Mouse (Mus musculus): ENCODE measurements at regions not wholly inside any gene's neighbourhood (a gene's known extent, or its start where the extent isn't known, plus 50 kb on each side); places are given as distances from the start of the nearest gene placed in this dataset.

- DNase-seq (ENCODE audit: low read depth, low spot score): peak; percentile 66
Measured at GRCm38 (mm10) chr1:77754326-77754725, 239.4 kb upstream of the Epha4 start.

- no peak for DNase-seq (ENCODE audit: low read depth, low spot score)
Measured at GRCm38 (mm10) chr1:77748483-77749465, 233.9 kb upstream of the Epha4 start.

DNA sequence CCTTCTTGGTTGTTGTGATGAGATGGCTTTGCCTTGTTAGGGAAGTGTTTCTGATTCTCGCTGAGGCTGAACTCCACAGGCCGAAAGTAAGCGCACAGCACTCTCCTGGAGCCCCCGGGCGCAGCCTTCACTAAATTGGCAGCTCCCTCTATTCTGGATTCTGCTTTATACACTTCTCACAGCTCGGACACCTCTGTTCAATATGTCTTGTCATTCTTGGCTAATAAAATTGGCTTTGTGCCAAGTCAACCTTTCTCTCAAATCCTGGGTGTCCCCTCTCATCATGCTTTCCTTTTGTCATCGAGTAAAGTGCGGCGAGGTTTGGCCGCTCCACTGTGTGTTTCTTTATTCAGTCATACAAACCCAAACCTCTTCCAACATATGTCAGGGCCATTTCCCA is 217.2 kb upstream of the Epha4 start:
- DNase-seq (ENCODE audit: low read depth, low spot score): no peak

DNA sequence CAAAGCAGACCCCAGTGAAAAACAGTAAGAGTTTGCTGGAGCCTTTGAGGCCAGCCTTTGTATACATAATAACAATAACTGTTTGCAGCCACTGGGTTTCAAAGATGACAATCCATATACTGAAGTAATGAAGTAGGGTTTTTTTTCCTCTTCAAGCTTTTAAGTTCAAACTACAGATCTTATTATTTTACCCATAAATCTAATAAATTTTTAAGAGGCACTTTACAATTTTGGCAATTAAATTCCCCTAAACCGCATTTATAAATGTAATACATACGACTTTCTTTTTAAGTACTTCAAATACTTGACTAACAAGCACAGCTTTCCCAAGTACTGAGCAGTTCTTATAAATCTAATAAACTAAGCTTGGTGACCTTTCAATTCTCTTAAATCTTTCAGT is 212.7 kb upstream of the Epha4 start:
- no peak for DNase-seq (ENCODE audit: low read depth, low spot score)

DNA sequence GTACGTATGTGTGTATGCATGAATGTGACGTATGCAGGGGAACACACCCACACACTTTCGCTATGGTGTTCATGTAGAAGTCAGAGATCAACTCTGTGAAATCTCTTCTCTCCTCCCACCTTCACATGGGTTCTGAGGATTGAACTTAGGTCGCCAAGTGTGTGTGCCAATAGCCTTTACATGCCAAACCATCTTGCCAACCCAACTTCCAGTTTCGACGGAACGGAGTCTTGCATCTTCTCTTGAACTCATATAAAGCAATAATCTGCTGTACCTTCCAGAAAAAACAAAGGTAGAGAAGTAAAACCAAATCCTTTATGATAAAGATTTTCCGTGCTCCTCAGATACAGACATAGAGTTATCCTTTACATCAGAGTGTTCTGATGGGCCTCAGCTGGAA is 208.4 kb upstream of the Epha4 start:
- no peak for DNase-seq (ENCODE audit: low read depth, low spot score)

DNA sequence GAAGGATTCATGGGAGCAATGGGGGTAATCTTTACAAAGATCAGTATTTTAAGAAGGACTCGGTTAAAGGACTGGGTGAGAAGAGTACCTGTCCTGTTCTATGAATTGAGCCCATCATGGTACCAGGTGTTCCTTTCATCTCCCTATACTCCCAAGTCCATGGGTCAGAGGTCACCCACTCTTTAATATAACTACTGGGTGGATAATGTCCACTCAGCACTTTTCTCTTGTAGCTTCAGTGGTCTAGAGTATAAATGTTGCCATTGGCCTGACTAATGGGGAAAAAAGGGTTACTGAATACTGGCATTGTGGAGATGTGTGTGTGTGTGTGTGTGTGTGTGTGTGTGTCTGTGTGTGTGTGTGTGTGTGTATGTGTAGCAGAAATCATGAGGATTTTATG is 206.0 kb upstream of the Epha4 start:
- no peak for DNase-seq (ENCODE audit: low read depth, low spot score)

- DNase-seq (ENCODE audit: low read depth, low spot score): peak; percentile 9
Measured at GRCm38 (mm10) chr1:77713001-77713400, 198.1 kb upstream of the Epha4 start.

DNA sequence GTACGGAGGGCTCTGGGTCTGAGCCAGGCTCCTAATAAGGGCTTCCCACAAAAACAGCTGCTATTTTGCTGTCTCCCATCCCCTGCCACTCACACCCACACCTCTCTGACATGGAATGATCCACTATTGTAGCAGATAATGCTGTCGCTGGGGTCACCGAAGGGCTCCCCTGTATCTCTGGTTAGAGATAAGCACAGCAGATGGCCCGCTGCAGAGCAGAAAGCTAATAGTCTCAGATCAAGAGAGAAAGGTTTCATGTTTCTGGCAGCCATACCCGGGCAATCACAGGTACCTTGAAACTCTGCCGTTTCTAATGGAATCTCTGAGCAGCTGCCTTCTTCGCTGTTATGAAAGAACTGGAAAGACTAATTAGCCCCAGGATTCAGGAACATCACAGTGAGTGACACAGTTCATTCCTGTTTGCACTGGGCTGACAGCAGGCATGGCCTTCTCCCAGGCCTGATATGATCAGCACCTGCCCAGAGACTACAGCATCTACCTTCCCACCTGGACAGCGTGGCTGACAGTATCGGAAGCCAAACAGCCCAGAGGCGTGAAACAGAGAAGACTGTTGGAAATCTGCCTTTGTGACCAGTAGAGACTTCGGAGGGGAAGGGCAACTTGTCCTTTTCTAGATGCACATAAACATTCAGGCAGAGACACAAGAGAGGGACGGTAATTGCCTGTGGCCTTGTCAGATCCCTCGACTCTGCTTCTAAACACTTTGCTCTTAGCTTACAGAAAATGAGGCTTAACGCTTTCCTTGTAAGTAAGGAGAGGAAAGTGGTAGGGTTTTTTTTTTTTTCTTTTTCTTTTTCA is 193.5 kb upstream of the Epha4 start:
- DNase-seq (ENCODE audit: low read depth, low spot score): peak; percentile 2

DNA sequence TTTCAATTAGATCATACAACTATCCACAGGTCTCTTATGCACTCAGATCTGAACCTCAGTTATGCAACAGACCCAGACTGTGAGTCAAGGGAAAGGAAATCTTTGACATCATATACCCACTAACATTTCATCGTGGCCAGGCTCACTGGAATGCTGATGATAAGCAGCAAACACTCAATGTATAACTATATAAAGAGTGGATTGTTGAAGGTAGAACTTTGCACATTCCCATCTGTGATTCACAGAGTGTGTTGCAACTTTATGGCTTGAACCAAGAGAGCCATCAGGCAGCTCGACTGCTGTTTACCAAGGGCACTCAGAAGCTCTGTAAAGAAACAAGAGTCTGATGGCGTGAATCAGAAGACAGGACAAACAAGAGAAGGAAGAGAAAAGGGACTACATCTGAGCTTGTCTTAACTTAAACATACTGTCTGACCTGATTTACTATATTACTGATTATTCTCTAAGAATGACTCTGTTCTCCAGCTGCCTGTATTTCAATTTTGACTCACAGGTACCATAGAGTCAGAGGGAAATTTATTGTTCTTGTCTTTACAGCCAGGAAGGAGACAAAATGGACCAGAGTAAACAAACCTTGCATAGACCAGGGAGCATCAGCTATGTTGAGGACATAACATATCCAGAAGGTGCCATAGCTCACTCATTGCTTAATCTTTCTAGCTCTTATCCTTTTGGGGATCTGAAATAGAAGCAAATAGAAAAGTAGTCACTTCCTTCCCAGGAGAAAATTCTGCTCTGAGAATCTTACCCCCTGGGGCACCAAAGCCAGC is 180.5 kb upstream of the Epha4 start:
- DNase-seq (ENCODE audit: low read depth, low spot score): no peak

- DNase-seq (ENCODE audit: low read depth, low spot score): no peak
Measured at GRCm38 (mm10) chr1:77663345-77663744, 148.5 kb upstream of the Epha4 start.

GRCm38 (mm10) chr1:77660436-77660835 is 145.5 kb upstream of the Epha4 start:
- DNase-seq (ENCODE audit: low read depth, low spot score): no peak

DNA sequence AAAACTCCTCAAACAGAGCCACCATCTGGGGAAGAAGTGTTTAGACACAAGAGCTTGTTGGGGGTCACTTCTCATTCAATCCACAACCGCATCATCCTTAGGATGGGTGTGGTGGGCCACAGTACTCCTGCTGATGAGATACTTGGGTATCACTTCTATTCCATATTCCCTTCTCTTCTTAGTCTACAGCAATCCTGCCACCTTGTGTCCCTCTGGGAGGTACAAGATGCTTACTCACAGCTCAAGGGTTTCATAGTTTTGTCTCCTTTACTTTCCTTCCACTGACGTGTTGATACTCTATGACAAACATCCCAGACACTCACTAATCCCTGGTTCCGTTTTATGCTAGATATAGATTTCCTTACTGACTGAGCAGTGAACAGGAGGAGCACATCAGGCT is 122.1 kb upstream of the Epha4 start:
- no peak for DNase-seq (ENCODE audit: low read depth, low spot score)

GRCm38 (mm10) chr1:77629496-77630281 is 114.8 kb upstream of the Epha4 start:
- DNase-seq (ENCODE audit: low read depth, low spot score): peak; percentile 65

GRCm38 (mm10) chr1:77628861-77629260 is 114.0 kb upstream of the Epha4 start:
- DNase-seq (ENCODE audit: low read depth, low spot score): no peak

DNA sequence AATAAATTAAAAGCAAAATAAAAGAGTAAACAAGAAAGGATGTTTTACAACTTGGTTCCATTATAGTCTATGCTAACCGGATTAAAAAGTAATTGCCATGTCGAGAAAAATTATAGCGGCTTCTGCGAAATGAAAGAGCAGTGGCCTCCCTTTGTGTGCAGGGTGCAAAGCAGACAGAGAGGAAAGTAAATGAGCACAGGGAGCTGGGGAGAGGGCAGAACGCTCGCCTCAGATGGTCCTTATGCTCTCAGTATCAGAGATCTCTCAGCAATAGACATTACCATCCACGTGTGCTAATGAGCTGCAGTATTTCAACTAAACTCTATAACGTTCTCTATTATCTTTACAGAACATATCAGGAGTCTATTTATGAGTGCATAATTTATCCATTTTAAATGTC is 102.6 kb upstream of the Epha4 start:
- DNase-seq (ENCODE audit: low read depth, low spot score): no peak

- no peak for DNase-seq (ENCODE audit: low read depth, low spot score)
Measured at GRCm38 (mm10) chr1:77600509-77600908, 85.6 kb upstream of the Epha4 start.

GRCm38 (mm10) chr1:77592649-77593048 is 77.8 kb upstream of the Epha4 start:
- DNase-seq (ENCODE audit: low read depth, low spot score): no peak

DNA sequence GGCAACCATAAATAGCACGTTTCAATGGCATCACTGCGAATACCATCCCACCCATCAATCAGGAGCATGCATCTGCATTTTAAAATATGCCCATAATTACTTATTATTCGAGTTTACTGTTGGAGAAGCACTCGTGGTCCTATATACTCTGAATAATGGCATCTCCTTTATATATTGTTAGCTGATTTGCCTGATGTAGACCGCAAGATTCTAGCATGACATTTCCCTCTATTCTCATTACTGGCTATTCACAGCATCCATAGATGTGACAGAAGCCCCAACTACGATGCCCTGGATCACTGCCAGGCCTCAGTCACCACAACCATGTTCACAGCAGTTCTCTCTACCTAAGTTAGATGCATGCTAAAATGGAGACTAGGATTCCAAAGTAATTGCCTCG is 77.4 kb upstream of the Epha4 start:
- no peak for DNase-seq (ENCODE audit: low read depth, low spot score)

- peak; percentile 27 for DNase-seq (ENCODE audit: low read depth, low spot score)
Measured at GRCm38 (mm10) chr1:77589423-77589822, 74.5 kb upstream of the Epha4 start.

GRCm38 (mm10) chr1:77585520-77585919 is 70.6 kb upstream of the Epha4 start:
- DNase-seq (ENCODE audit: low read depth, low spot score): peak; percentile 85

GRCm38 (mm10) chr1:77568081-77568480 is 53.2 kb upstream of the Epha4 start:
- DNase-seq (ENCODE audit: low read depth, low spot score): no peak

All from R1 (cell line).